Mouse (Mus musculus) megakaryocyte progenitor cell, adult 5-6 weeks (primary cell): ENCODE measurements around the gene Terb1. TPM values are rescaled to one million over a fixed set of nuclear protein-coding genes. Genes with fewer than 3 reads are reported as not detected.

Experiments used
- ATAC-seq: replicated peaks from 2 replicates; pipeline ENCODE4 v1.8.0; 2016; ENCODE audit warnings: mild to moderate bottlenecking, moderate TSS enrichment, inconsistent platforms; ENCODE audit not compliant: poor library complexity
- total RNA-seq, 2 experiments: library from RNA; stranded (forward) in 1 of 2; stranded (reverse) in 1 of 2; fragments of 157-497, 149-512 nt in 1 of 2; fragments of 200-1000 nt in 1 of 2; gene quantifications; 2 replicates each; pipeline versions ENCODE4 v1.2.3 to v1.2.4; 2015 to 2017

The Terb1 gene
- total RNA-seq, 2 experiments from 2014 or later, result not detected

GRCm38 (mm10) chr8:104413770-104414169, 95.9 kb downstream of the Terb1 start:
- no peak for ATAC-seq

- ATAC-seq, result no peak
Observed at GRCm38 (mm10) chr8:104412805-104413532, 96.7 kb downstream of the Terb1 start.

- no peak for ATAC-seq
Observed at GRCm38 (mm10) chr8:104411972-104412371, 97.7 kb downstream of the Terb1 start.

- ATAC-seq, result no peak
Observed at GRCm38 (mm10) chr8:104411468-104411867, 98.2 kb downstream of the Terb1 start.

- no peak for ATAC-seq
Observed at GRCm38 (mm10) chr8:104410628-104411273, 99.0 kb downstream of the Terb1 start.

GRCm38 (mm10) chr8:104408328-104409110, 101.2 kb downstream of the Terb1 start:
- ATAC-seq, result no peak

- ATAC-seq, result no peak
Observed at GRCm38 (mm10) chr8:104406340-104407128, 103.2 kb downstream of the Terb1 start.

GRCm38 (mm10) chr8:104405430-104406187, 104.1 kb downstream of the Terb1 start:
- ATAC-seq, result no peak

- ATAC-seq, result peak; percentile 79
Observed at GRCm38 (mm10) chr8:104403596-104403995, 106.1 kb downstream of the Terb1 start.

Other genes starting within 250 kb of the Terb1 start
- gene Cmtm2a, start 216.7 kb downstream of the Terb1 start, total RNA-seq (2015), result not detected in 2 replicates
- gene Cmtm2a, start 216.7 kb downstream of the Terb1 start, total RNA-seq (2017), result not detected in 2 replicates
- gene Gm45711, start 199.8 kb downstream of the Terb1 start, total RNA-seq (2015), result not detected in 2 replicates
- gene Gm45711, start 199.8 kb downstream of the Terb1 start, total RNA-seq (2017), result not detected in 2 replicates
- not detected in 2 replicates for gene Cmtm1, start 199.8 kb downstream of the Terb1 start, total RNA-seq (2015)
- not detected in 2 replicates for gene Cmtm1, start 199.8 kb downstream of the Terb1 start, total RNA-seq (2017)
- gene Gm11020, start 188.3 kb downstream of the Terb1 start, total RNA-seq (2015), result not detected in 2 replicates
- not detected in 2 replicates for gene Gm11020, start 188.3 kb downstream of the Terb1 start, total RNA-seq (2017)
- gene Cmtm2b, start 187.7 kb downstream of the Terb1 start, total RNA-seq (2015), result not detected in 2 replicates
- gene Cmtm2b, start 187.7 kb downstream of the Terb1 start, total RNA-seq (2017), result not detected in 2 replicates
- gene Cmtm3, start 170.5 kb downstream of the Terb1 start, total RNA-seq (2015), result 28.2 and 39.9 TPM in 2 replicates
- 12.0 and 21.6 TPM in 2 replicates for gene Cmtm3, start 170.5 kb downstream of the Terb1 start, total RNA-seq (2017)
- gene Cmtm4, start 114.1 kb downstream of the Terb1 start, total RNA-seq (2015), result 0.79 and 0.85 TPM in 2 replicates
- gene Cmtm4, start 114.1 kb downstream of the Terb1 start, total RNA-seq (2017), result 0.84 and 0.87 TPM in 2 replicates
- gene Dync1li2, start 66.9 kb downstream of the Terb1 start, total RNA-seq (2015), result 14.7 and 25.4 TPM in 2 replicates
- gene Dync1li2, start 66.9 kb downstream of the Terb1 start, total RNA-seq (2017), result 46.5 and 52.6 TPM in 2 replicates
- 60.1 and 69.1 TPM in 2 replicates for gene Nae1, start 24.7 kb upstream of the Terb1 start, total RNA-seq (2015)
- gene Nae1, start 24.7 kb upstream of the Terb1 start, total RNA-seq (2017), result 74.4 and 88.3 TPM in 2 replicates
- gene Car7, start 24.8 kb upstream of the Terb1 start, total RNA-seq (2015), result not detected in 2 replicates
- gene Car7, start 24.8 kb upstream of the Terb1 start, total RNA-seq (2017), result 0.07 and 0.33 TPM in 2 replicates
- 8.8 and 9.3 TPM in 2 replicates for gene Pdp2, start 81.5 kb upstream of the Terb1 start, total RNA-seq (2015)
- 7.2 and 9.2 TPM in 2 replicates for gene Pdp2, start 81.5 kb upstream of the Terb1 start, total RNA-seq (2017)
- not detected in 2 replicates for gene Cdh16, start 114.5 kb upstream of the Terb1 start, total RNA-seq (2015)
- gene Cdh16, start 114.5 kb upstream of the Terb1 start, total RNA-seq (2017), result not detected in 2 replicates
- 0.76 and 1.2 TPM in 2 replicates for gene Rrad, start 121.4 kb upstream of the Terb1 start, total RNA-seq (2015)
- 1.5 and 1.9 TPM in 2 replicates for gene Rrad, start 121.4 kb upstream of the Terb1 start, total RNA-seq (2017)
- gene Ciao2b, start 132.1 kb upstream of the Terb1 start, total RNA-seq (2015), result 12.0 and 15.7 TPM in 2 replicates
- gene Ciao2b, start 132.1 kb upstream of the Terb1 start, total RNA-seq (2017), result 20.7 and 22.1 TPM in 2 replicates
- not detected in 2 replicates for gene Ces2a, start 224.1 kb upstream of the Terb1 start, total RNA-seq (2015)
- gene Ces2a, start 224.1 kb upstream of the Terb1 start, total RNA-seq (2017), result not detected in 2 replicates